Mouse (Mus musculus) thymus, adult 2 months (tissue): ENCODE results near the gene F9.

Experiments
- CTCF ChIP-seq: fragments of 200-500 bp; IDR thresholded peaks from 2 replicates; pipeline ENCODE4 v1.5.1; 2012; ENCODE audit warnings: mild to moderate bottlenecking, control low read depth, low read length, moderate library complexity, borderline replicate concordance; ENCODE audit not compliant: control insufficient read depth, poor library complexity, insufficient read depth; ENCODE audit errors: extremely low read depth
- POLR2A ChIP-seq: fragments of 200-500 bp; IDR thresholded peaks from 2 replicates; pipeline ENCODE4 v1.6.1; 2012; ENCODE audit warnings: mild to moderate bottlenecking, low read length, control low read depth, moderate library complexity; ENCODE audit not compliant: control insufficient read depth, poor library complexity, insufficient read depth; ENCODE audit errors: extremely low read depth

DNA sequence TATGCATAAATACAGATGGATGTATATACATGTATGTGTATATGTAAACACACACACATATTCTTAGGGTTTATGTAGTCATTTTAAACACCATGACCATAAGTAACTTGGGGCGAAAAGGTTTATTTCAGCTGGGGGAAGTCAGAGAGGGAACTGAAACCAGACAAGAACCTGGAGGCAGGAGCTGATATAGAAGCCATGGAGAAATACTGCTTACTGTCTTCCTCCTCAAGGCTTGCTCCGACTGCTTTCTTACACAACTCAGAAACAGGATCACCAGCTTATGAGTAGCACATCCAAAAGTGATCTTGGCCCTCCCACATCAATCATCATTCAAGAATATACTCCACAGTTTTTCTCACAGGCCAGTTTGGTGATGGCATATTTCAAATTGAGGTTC lies 2.2 kb downstream of the F9 start:
- TF ChIP-seq CTCF (no peak), POLR2A (no peak)
